Mouse (Mus musculus): ENCODE measurements at regions not wholly inside any gene's neighbourhood (a gene's known extent, or its start where the extent isn't known, plus 50 kb on each side); places are given as distances from the start of the nearest gene placed in this dataset.

DNA sequence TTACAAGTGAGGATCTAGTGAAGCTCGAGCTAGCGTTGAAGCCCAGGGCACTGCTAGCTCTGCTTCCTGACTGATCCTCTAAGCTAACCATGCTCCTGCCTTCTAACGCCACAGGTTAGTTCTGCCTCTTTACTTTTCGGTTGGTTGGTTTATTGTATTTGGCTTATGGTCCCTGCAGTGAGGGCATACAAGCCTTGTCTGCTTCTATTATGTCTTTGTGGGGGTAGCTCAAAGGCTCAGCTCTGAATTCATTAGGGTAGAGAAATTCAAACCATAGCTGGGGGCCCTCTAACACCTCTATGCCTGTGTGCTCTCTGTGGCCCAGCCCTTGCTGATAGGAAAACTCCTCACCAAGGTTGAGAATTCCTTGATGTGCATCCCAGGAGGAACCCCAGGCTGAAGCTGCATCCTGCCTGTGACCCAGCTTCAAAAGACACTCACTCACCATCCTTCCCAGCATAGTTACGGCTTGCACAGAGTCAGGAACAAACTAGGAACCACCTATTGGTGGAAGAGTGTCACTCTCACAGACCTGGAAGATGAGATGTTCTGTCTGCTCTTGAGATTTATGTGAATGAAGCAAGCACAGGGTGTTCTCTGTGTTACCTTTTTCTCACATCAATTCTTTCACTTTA is 536.7 kb upstream of the Kdm8 start:
- Histone ChIP-seq H3K27me3 (ENCODE audit: insufficient read depth, low read length) (no peaks in the 10 kb centered on the region), H3K9me3 (ENCODE audit: low read length) (no peaks in the 10 kb centered on the region; the same call in 1 of the 2 replicates), H3K9ac (replicated peaks) (no peak overlapping the region), H3K36me3 (replicated peaks; ENCODE audit: insufficient read depth, low read length) (no peaks in the 10 kb centered on the region), H3K4me1 (ENCODE audit: insufficient read depth) (no peaks in the 10 kb centered on the region), H3K4me2 (ENCODE audit: low read depth, low read length) (no peak overlapping the region), H3K4me3 (ENCODE audit: low read depth, low read length) (no peak overlapping the region), H3K27ac (ENCODE audit: low read depth) (no peak overlapping the region)
- DNase-seq (no peak), ATAC-seq (no peak)
- WGBS (ENCODE audit: insufficient replicate concordance), result 69% methylated on average over 5 of the region's 5 CpGs
- no peak for TF ChIP-seq EP300 (IDR thresholded peaks at IDR 0.05; ENCODE audit: low read depth)
- TF ChIP-seq CTCF (IDR thresholded peaks at IDR 0.05; ENCODE audit: low read depth), result no peak

DNA sequence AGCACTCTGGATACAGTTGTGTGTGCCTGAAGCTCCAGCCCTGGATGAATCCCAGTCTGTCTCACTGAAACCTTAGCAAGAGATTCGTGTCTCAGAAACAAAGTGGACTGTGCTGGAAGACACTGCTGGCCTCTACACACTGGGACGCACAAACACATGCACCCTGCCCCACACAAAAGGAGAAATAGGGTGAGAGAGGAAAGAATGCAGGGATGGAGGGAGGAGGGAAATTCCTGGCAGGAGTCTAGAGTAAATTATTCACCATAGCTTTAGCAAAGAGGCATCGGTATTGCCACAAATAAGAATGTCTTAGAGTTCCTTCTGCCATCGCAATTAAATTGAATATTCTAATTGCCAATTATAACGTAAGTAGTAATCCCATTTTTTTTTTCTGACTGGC is 530.4 kb upstream of the Kdm8 start:
- no peak for TF ChIP-seq EP300 (IDR thresholded peaks at IDR 0.05; ENCODE audit: low read depth)
- no peak for TF ChIP-seq CTCF (IDR thresholded peaks at IDR 0.05; ENCODE audit: low read depth)
- no peak for DNase-seq
- no peaks in the 10 kb centered on the region for H3K27me3 ChIP-seq (ENCODE audit: insufficient read depth, low read length)
- no peak overlapping the region for H3K27ac ChIP-seq (ENCODE audit: low read depth)
- no peak overlapping the region for H3K9ac ChIP-seq (replicated peaks)
- no peak overlapping the region for H3K4me2 ChIP-seq (ENCODE audit: low read depth, low read length)
- WGBS (ENCODE audit: insufficient replicate concordance), result 78% methylated on average over 5 of the region's 5 CpGs
- H3K9me3 ChIP-seq (ENCODE audit: low read length), result no peaks in the 10 kb centered on the region; the same call in 1 of the 2 replicates
- no peak for ATAC-seq
- H3K4me3 ChIP-seq (ENCODE audit: low read depth, low read length), result no peak overlapping the region
- no peaks in the 10 kb centered on the region for H3K36me3 ChIP-seq (replicated peaks; ENCODE audit: insufficient read depth, low read length)
- no peaks in the 10 kb centered on the region for H3K4me1 ChIP-seq (ENCODE audit: insufficient read depth)

DNA sequence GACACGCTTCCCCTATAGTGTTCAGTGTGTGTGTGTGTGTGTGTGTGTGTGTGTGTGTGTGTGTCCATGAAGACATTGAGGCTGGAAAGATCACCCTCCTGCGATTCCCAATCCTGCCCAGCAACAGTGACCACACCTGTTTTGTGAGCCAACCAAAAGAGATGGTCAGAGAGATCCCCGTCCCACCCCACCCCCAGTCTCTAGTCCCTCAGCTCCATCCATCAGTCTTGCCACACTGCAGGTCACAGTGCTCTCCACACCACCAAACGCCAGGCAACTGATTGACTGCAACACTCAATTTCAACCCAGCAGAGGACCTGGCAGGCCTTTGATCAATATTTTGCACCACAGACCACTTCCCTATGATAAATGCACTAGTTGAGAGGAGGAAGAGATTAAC is 530.0 kb upstream of the Kdm8 start:
- no peak for TF ChIP-seq EP300 (IDR thresholded peaks at IDR 0.05; ENCODE audit: low read depth)
- no peak for TF ChIP-seq CTCF (IDR thresholded peaks at IDR 0.05; ENCODE audit: low read depth)
- Histone ChIP-seq H3K4me2 (ENCODE audit: low read depth, low read length) (no peak overlapping the region), H3K4me3 (ENCODE audit: low read depth, low read length) (no peak overlapping the region), H3K4me1 (ENCODE audit: insufficient read depth) (no peaks in the 10 kb centered on the region), H3K9me3 (ENCODE audit: low read length) (no peaks in the 10 kb centered on the region; the same call in 1 of the 2 replicates), H3K27me3 (ENCODE audit: insufficient read depth, low read length) (no peaks in the 10 kb centered on the region), H3K36me3 (replicated peaks; ENCODE audit: insufficient read depth, low read length) (no peaks in the 10 kb centered on the region), H3K9ac (replicated peaks) (no peak overlapping the region), H3K27ac (ENCODE audit: low read depth) (no peak overlapping the region)
- ATAC-seq, result no peak
- no peak for DNase-seq
- 58% methylated on average over 4 of the region's 4 CpGs for WGBS (ENCODE audit: insufficient replicate concordance)

DNA sequence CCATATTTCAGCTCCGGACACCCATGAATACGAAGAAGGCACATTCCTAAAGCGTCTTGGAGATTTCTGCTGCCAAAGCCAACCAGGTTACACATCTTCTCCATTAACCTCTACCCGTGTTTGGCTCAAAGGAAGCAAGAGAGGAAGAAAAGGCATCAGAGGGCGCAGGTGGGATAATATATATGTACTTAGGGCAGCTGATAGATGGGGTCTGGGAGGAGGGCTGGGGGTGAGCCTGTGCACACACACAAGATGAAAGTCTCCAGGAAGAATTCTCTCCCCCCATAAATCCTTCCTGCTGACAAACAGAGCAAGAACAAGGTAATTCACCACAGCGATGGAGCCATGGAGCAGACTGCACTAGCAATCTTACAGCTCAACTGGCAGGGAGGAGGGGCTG is 529.5 kb upstream of the Kdm8 start:
- 68% methylated on average over 6 of the region's 6 CpGs for WGBS (ENCODE audit: insufficient replicate concordance)

DNA sequence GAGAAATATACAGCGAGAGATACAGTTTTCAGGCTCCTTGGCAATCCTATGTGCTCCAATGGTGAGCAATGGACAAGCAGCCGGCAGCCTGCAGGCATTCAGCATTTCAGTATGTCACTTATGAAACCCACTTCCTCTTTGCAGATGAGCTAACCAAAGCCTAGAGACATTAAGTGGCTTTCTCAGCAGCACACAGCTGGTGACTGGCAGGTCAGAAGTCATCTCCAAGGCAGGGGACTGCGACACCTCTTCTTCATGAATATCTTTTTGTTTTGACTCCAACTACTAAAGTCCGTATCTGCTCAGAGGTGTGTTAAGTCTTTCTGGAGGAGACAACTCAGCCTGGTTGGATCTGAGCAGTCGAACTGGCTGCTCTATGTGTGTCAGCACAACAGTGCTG is 528.8 kb upstream of the Kdm8 start:
- Histone ChIP-seq H3K36me3 (replicated peaks; ENCODE audit: insufficient read depth, low read length) (no peaks in the 10 kb centered on the region), H3K9me3 (ENCODE audit: low read length) (no peaks in the 10 kb centered on the region), H3K27me3 (ENCODE audit: insufficient read depth, low read length) (no peaks in the 10 kb centered on the region), H3K27ac (ENCODE audit: low read depth) (no peak overlapping the region), H3K4me2 (ENCODE audit: low read depth, low read length) (no peak overlapping the region), H3K4me1 (ENCODE audit: insufficient read depth) (no peaks in the 10 kb centered on the region), H3K4me3 (ENCODE audit: low read depth, low read length) (no peak overlapping the region), H3K9ac (replicated peaks) (no peak overlapping the region)
- no peak for DNase-seq
- WGBS (ENCODE audit: insufficient replicate concordance), result 54% methylated on average over 5 of the region's 5 CpGs
- TF ChIP-seq EP300 (IDR thresholded peaks at IDR 0.05; ENCODE audit: low read depth), result no peak
- TF ChIP-seq CTCF (IDR thresholded peaks at IDR 0.05; ENCODE audit: low read depth), result no peak
- ATAC-seq, result no peak

More for the DNA sequence above, 529.5 kb upstream of the Kdm8 start:
- Histone ChIP-seq H3K4me3 (ENCODE audit: low read depth, low read length) (no peak overlapping the region), H3K9me3 (ENCODE audit: low read length) (no peaks in the 10 kb centered on the region; the same call in 1 of the 2 replicates), H3K9ac (replicated peaks) (no peak overlapping the region), H3K27ac (ENCODE audit: low read depth) (no peak overlapping the region), H3K4me1 (ENCODE audit: insufficient read depth) (no peaks in the 10 kb centered on the region), H3K4me2 (ENCODE audit: low read depth, low read length) (no peak overlapping the region), H3K27me3 (ENCODE audit: insufficient read depth, low read length) (no peaks in the 10 kb centered on the region), H3K36me3 (replicated peaks; ENCODE audit: insufficient read depth, low read length) (no peaks in the 10 kb centered on the region)
- DNase-seq (no peak), ATAC-seq (no peak)
- TF ChIP-seq EP300 (IDR thresholded peaks at IDR 0.05; ENCODE audit: low read depth) (no peak), CTCF (IDR thresholded peaks at IDR 0.05; ENCODE audit: low read depth) (no peak)

DNA sequence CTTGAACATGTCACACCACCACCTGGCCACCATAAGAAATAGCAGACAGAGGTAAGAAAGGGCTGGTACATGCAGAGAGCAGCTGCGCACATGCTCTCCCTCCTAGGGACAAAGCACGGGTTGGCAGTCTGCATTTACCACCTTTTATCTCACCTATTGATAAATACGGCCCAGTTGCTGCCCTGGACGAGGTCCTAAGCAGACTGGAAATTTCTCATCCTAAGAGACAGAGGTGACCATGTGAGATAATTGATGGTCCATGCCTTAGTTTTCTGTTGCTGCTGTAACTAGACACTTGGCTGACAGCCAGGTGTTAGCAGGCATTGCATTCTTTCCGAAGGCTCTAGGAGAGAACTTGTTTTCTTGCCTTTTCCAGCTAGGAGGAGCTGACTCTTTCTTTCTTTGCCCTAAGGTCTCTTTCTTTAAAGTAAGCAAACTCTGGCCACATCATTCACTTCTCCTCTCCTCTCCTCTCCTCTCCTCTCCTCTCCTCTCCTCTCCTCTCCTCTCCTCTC is 526.8 kb upstream of the Kdm8 start:
- no peak for DNase-seq
- Histone ChIP-seq H3K27ac (ENCODE audit: low read depth) (no peak overlapping the region), H3K4me2 (ENCODE audit: low read depth, low read length) (no peak overlapping the region), H3K9me3 (ENCODE audit: low read length) (no peaks in the 10 kb centered on the region), H3K4me3 (ENCODE audit: low read depth, low read length) (no peak overlapping the region), H3K9ac (replicated peaks) (no peak overlapping the region), H3K27me3 (ENCODE audit: insufficient read depth, low read length) (no peaks in the 10 kb centered on the region), H3K36me3 (replicated peaks; ENCODE audit: insufficient read depth, low read length) (no peaks in the 10 kb centered on the region), H3K4me1 (ENCODE audit: insufficient read depth) (no peaks in the 10 kb centered on the region)
- ATAC-seq, result no peak
- 64% methylated on average over 5 of the region's 5 CpGs for WGBS (ENCODE audit: insufficient replicate concordance)
- TF ChIP-seq EP300 (IDR thresholded peaks at IDR 0.05; ENCODE audit: low read depth), result no peak
- no peak for TF ChIP-seq CTCF (IDR thresholded peaks at IDR 0.05; ENCODE audit: low read depth)

All from liver, postnatal 0 days (tissue).